Mouse (Mus musculus): ENCODE data around the gene Bend7. TPM values are rescaled to one million over a fixed set of nuclear protein-coding genes. Genes with fewer than 3 reads are reported as not detected.

The Bend7 gene
- polyA plus RNA-seq, 1 experiment from 2014 or later: 3.4 TPM

DNA sequence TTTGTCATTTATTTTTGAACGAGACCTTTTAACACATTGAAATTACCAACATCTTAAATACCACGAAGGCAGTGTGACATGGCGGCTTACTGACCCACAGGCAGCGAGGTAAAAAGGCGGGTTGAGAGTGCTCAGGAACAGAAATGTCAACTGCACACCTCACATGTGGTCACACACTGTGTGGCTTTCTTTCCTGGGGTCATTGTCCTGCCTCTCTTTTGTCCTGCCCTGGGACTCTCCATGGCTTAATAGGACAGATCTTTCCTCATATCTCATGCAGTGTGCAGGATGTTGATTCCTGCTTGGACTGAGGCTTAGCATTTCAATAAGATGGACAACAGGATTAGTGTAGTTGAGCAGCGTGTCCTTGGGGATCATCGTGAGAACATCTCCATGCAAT, 69.6 kb downstream of the Bend7 start:
- H3K4me2 ChIP-seq (ENCODE audit: low read depth, low read length, severe bottlenecking): no peak overlapping the region
- peaks cover 5% of the 10 kb centered on the region; the same call in 1 of the 2 replicates for H3K4me1 ChIP-seq (replicated peaks; ENCODE audit: control insufficient read depth, insufficient read depth, low read length)
- H3K36me3 ChIP-seq (ENCODE audit: control insufficient read depth, insufficient read depth, low read length): no peaks in the 10 kb centered on the region
- H3K9ac ChIP-seq (ENCODE audit: low read length): no peak overlapping the region
- ATAC-seq (replicated peaks; ENCODE audit: low FRiP score) (no peak), DNase-seq (ENCODE audit: low spot score) (no peak)
- WGBS: 82% methylated on average over 7 of the region's 7 CpGs
- H3K4me3 ChIP-seq (ENCODE audit: low read depth, low read length): no peak overlapping the region
- no peak overlapping the region for H3K27ac ChIP-seq (ENCODE audit: low read depth, low read length)
- H3K9me3 ChIP-seq (ENCODE audit: control insufficient read depth, low read length): no peaks in the 10 kb centered on the region
- no peaks in the 10 kb centered on the region; the same call in 1 of the 2 replicates for H3K27me3 ChIP-seq (ENCODE audit: control insufficient read depth, insufficient read depth, low read length)

DNA sequence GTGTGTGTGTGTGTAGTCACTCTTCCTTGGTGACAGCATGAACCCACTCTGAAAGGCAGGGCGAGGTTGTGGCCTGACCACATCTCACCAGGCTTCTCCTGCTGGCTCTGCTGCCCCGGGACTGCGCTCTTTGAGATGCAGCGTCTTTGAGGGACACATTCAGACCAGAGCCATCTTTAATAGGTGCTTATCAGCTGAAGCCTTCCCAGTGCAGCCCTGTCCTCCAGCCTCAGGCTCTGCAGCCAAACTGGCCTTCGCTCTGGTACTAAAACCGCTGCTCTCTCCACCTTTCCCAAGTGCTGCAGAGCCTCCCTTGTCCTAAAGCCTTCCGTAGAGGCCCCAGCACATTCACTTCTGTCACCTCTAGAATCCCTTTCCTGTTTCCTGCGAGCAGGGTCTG, 74.0 kb downstream of the Bend7 start:
- no peaks in the 10 kb centered on the region for H3K27me3 ChIP-seq (ENCODE audit: control insufficient read depth, insufficient read depth, low read length)
- H3K9ac ChIP-seq (ENCODE audit: low read length): no peak overlapping the region
- no peaks in the 10 kb centered on the region for H3K36me3 ChIP-seq (ENCODE audit: control insufficient read depth, insufficient read depth, low read length)
- H3K4me3 ChIP-seq (ENCODE audit: low read depth, low read length): no peak overlapping the region
- DNase-seq (ENCODE audit: low spot score) (no peak), ATAC-seq (replicated peaks; ENCODE audit: low FRiP score) (no peak)
- 88% methylated on average over 8 of the region's 8 CpGs for WGBS
- H3K27ac ChIP-seq (ENCODE audit: low read depth, low read length): no peak overlapping the region
- no peak overlapping the region for H3K4me2 ChIP-seq (ENCODE audit: low read depth, low read length, severe bottlenecking)
- no peaks in the 10 kb centered on the region for H3K9me3 ChIP-seq (ENCODE audit: control insufficient read depth, low read length)
- H3K4me1 ChIP-seq (replicated peaks; ENCODE audit: control insufficient read depth, insufficient read depth, low read length): no peaks in the 10 kb centered on the region

DNA sequence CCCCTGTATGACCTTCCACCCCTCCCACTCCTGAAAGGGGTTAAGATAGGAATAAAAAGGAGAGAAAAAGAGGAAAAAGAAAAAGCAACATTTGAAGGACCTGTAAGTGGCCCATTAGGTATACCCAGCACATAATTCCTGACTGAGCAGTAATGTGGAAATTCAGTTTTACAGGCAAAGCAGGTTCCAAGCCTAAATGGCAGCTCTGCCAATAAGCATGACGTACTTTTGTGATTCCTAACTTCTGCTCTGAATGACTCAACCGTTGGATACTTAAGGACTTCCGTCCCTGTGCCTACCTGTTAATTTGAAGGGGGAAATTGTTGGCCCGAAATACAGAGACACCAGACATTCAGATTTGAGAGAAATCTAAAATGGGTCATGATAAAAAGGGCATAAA, 74.9 kb downstream of the Bend7 start:
- H3K9ac ChIP-seq (ENCODE audit: low read length): no peak overlapping the region
- no peaks in the 10 kb centered on the region for H3K27me3 ChIP-seq (ENCODE audit: control insufficient read depth, insufficient read depth, low read length)
- no peak overlapping the region for H3K4me3 ChIP-seq (ENCODE audit: low read depth, low read length)
- no peaks in the 10 kb centered on the region for H3K9me3 ChIP-seq (ENCODE audit: control insufficient read depth, low read length)
- ATAC-seq (replicated peaks; ENCODE audit: low FRiP score) (no peak), DNase-seq (ENCODE audit: low spot score) (no peak)
- WGBS: 86% methylated on average over 4 of the region's 4 CpGs
- H3K4me1 ChIP-seq (replicated peaks; ENCODE audit: control insufficient read depth, insufficient read depth, low read length): no peaks in the 10 kb centered on the region
- H3K27ac ChIP-seq (ENCODE audit: low read depth, low read length): no peak overlapping the region
- H3K4me2 ChIP-seq (ENCODE audit: low read depth, low read length, severe bottlenecking): no peak overlapping the region
- H3K36me3 ChIP-seq (ENCODE audit: control insufficient read depth, insufficient read depth, low read length): no peaks in the 10 kb centered on the region

DNA sequence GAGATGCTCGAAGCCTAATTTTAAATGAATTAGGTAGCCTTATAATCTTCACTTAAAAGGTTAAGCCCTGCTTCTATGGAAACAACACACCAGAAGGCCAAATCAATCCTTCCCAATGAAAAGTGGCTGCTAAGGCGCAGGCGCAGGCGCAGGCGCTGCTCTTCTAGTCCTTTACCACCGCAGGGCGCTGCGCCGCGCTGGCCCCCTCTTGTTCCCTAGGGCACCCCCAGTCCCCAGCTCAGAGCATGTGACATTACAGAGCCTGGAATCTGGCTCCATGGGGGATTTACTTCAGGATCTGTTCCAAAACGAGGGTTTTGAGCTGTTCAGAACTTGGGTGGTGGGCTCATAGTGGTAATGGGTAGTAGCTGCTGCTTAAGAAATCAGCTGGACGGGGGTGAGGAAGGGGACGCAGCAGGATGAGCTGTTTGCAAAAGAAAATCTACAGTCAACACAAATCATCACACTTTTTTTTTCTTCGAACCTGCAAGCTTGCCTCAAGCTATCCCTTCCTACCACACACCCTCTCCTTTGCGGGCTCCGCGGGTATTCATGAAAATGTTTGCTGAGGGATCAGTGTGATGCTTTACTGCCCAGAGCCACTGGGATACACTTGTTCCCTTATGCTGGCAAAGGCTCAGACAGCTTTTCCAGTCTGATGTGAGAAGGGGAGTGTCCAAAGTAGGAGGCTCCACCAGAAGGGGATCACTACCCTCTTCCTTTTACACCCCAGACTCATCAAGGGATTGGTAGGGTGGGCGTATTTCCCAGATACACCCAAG, 85.0 kb downstream of the Bend7 start:
- H3K9ac ChIP-seq (ENCODE audit: low read length): no peak overlapping the region
- no peaks in the 10 kb centered on the region for H3K27me3 ChIP-seq (ENCODE audit: control insufficient read depth, insufficient read depth, low read length)
- H3K36me3 ChIP-seq (ENCODE audit: control insufficient read depth, insufficient read depth, low read length): no peaks in the 10 kb centered on the region
- H3K4me2 ChIP-seq (ENCODE audit: low read depth, low read length, severe bottlenecking): 0 out of 2 replicates have a peak overlapping the region, but pooled peaks have one; percentile 11
- ATAC-seq (replicated peaks; ENCODE audit: low FRiP score) (no peak), DNase-seq (ENCODE audit: low spot score) (no peak)
- no peak overlapping the region for H3K4me3 ChIP-seq (ENCODE audit: low read depth, low read length)
- H3K4me1 ChIP-seq (replicated peaks; ENCODE audit: control insufficient read depth, insufficient read depth, low read length): peaks cover 5% of the 10 kb centered on the region
- no peaks in the 10 kb centered on the region for H3K9me3 ChIP-seq (ENCODE audit: control insufficient read depth, low read length)
- 60% methylated on average over 18 of the region's 18 CpGs for WGBS
- H3K27ac ChIP-seq (ENCODE audit: low read depth, low read length): no peak overlapping the region

DNA sequence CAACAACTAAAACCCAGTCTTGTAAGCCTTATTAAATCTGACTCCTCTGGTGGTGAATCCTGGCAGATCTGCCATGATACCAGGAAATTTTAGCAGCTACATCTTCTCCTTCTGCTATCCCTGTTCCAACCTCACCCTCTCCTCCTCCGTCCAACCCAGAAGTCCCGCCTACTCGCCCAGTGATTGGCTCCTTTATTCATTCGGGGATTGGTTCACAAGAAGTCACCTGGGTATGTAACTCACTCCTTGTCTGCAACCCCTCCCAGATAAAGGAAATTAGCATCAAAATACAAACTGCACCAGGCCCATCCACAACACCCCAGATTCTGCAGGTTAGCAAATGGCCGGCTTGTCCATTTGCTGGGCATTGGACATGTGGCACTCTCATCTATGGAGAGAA, 98.7 kb downstream of the Bend7 start:
- DNase-seq (ENCODE audit: low spot score) (no peak), ATAC-seq (replicated peaks; ENCODE audit: low FRiP score) (no peak)
- Histone ChIP-seq H3K36me3 (ENCODE audit: control insufficient read depth, insufficient read depth, low read length) (no peaks in the 10 kb centered on the region), H3K9ac (ENCODE audit: low read length) (no peak overlapping the region), H3K4me3 (ENCODE audit: low read depth, low read length) (no peak overlapping the region), H3K4me2 (ENCODE audit: low read depth, low read length, severe bottlenecking) (no peak overlapping the region), H3K27ac (ENCODE audit: low read depth, low read length) (no peak overlapping the region), H3K9me3 (ENCODE audit: control insufficient read depth, low read length) (no peaks in the 10 kb centered on the region), H3K4me1 (replicated peaks; ENCODE audit: control insufficient read depth, insufficient read depth, low read length) (no peaks in the 10 kb centered on the region; the same call in 1 of the 2 replicates), H3K27me3 (ENCODE audit: control insufficient read depth, insufficient read depth, low read length) (no peaks in the 10 kb centered on the region)
- WGBS: 36% methylated on average over 5 of the region's 5 CpGs

DNA sequence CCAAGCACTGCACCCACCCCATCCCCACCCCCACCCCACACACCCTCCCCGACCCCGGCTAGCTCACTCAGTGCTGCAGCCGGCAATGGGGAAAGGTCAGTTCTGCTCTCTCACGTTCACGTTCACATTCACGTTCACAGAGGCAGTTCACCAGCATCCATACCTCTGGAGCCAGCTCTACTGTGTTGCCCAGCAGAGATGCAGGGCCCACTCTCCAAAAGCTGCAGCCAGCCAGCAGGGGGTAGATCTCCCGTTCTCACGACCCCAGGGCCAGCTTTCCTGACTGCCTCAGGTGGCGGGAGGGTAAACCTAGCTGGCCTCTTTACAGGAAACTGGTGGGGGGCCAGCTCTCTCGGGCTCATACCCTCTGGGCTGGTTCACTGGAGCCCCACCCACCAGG, 100.0 kb downstream of the Bend7 start:
- Histone ChIP-seq H3K4me1 (replicated peaks; ENCODE audit: control insufficient read depth, insufficient read depth, low read length) (no peaks in the 10 kb centered on the region; the same call in 1 of the 2 replicates), H3K27ac (ENCODE audit: low read depth, low read length) (no peak overlapping the region), H3K9me3 (ENCODE audit: control insufficient read depth, low read length) (no peaks in the 10 kb centered on the region), H3K36me3 (ENCODE audit: control insufficient read depth, insufficient read depth, low read length) (no peaks in the 10 kb centered on the region), H3K4me3 (ENCODE audit: low read depth, low read length) (no peak overlapping the region), H3K27me3 (ENCODE audit: control insufficient read depth, insufficient read depth, low read length) (no peaks in the 10 kb centered on the region), H3K9ac (ENCODE audit: low read length) (no peak overlapping the region; the same call in 1 of the 2 replicates), H3K4me2 (ENCODE audit: low read depth, low read length, severe bottlenecking) (peak overlapping the region; percentile 26; the same call in 1 of the 2 replicates)
- WGBS: 2% methylated on average over 10 of the region's 10 CpGs
- DNase-seq (ENCODE audit: low spot score): no peak
- 0 out of 2 replicates have a peak, but pooled peaks have one; percentile 7 for ATAC-seq (replicated peaks; ENCODE audit: low FRiP score)

DNA sequence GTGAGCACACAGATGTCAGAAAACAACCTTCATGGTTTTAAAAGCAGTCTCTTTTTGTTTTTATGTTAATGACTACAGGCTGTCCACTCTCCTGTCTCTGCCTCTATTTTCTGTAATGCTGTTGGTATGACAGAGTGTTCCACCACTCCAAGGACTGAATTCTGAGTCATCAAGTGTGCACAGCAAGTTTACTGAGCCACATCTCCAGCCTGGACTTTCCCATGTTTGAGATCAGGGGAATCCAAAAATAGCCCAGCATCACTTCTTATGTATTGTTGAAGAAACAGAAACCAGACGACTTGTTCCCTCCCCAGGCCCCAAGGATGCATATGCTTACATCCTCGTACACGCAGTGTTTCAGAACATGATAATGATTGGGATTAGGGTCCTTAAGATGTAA, 102.6 kb downstream of the Bend7 start:
- Histone ChIP-seq H3K27ac (ENCODE audit: low read depth, low read length) (no peak overlapping the region), H3K36me3 (ENCODE audit: control insufficient read depth, insufficient read depth, low read length) (no peaks in the 10 kb centered on the region), H3K9me3 (ENCODE audit: control insufficient read depth, low read length) (no peaks in the 10 kb centered on the region), H3K27me3 (ENCODE audit: control insufficient read depth, insufficient read depth, low read length) (no peaks in the 10 kb centered on the region), H3K4me3 (ENCODE audit: low read depth, low read length) (no peak overlapping the region), H3K4me1 (replicated peaks; ENCODE audit: control insufficient read depth, insufficient read depth, low read length) (no peaks in the 10 kb centered on the region; the same call in 1 of the 2 replicates), H3K4me2 (ENCODE audit: low read depth, low read length, severe bottlenecking) (no peak overlapping the region), H3K9ac (ENCODE audit: low read length) (no peak overlapping the region)
- ATAC-seq (replicated peaks; ENCODE audit: low FRiP score) (no peak), DNase-seq (ENCODE audit: low spot score) (no peak)
- 89% methylated on average over 3 of the region's 3 CpGs for WGBS

DNA sequence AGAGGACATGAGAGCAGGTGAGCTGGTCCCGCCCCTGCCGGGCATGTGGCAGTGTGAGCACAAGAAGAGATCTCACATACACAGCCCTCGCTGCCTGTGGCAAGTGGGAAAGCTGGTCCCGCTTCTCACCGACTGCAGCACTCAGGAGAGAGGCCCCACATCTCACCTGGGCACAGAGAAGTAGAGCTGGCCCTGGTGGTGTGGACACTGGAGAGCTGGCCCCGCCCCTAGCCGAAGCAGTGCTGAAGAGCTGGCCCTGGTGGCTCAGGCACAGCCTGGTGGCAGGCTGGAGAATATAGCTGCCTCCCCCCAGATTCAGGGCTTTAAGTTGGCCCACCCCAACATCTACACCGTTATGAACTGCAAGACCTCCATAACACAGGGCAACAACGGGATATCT, 106.4 kb downstream of the Bend7 start:
- H3K27ac ChIP-seq (ENCODE audit: low read depth, low read length): no peak overlapping the region
- ATAC-seq (replicated peaks; ENCODE audit: low FRiP score) (no peak), DNase-seq (ENCODE audit: low spot score) (no peak)
- H3K27me3 ChIP-seq (ENCODE audit: control insufficient read depth, insufficient read depth, low read length): no peaks in the 10 kb centered on the region
- no peak overlapping the region for H3K9ac ChIP-seq (ENCODE audit: low read length)
- H3K9me3 ChIP-seq (ENCODE audit: control insufficient read depth, low read length): no peaks in the 10 kb centered on the region
- no peaks in the 10 kb centered on the region for H3K36me3 ChIP-seq (ENCODE audit: control insufficient read depth, insufficient read depth, low read length)
- H3K4me2 ChIP-seq (ENCODE audit: low read depth, low read length, severe bottlenecking): no peak overlapping the region
- 72% methylated on average over 9 of the region's 9 CpGs for WGBS
- H3K4me1 ChIP-seq (replicated peaks; ENCODE audit: control insufficient read depth, insufficient read depth, low read length): no peaks in the 10 kb centered on the region
- H3K4me3 ChIP-seq (ENCODE audit: low read depth, low read length): no peak overlapping the region

DNA sequence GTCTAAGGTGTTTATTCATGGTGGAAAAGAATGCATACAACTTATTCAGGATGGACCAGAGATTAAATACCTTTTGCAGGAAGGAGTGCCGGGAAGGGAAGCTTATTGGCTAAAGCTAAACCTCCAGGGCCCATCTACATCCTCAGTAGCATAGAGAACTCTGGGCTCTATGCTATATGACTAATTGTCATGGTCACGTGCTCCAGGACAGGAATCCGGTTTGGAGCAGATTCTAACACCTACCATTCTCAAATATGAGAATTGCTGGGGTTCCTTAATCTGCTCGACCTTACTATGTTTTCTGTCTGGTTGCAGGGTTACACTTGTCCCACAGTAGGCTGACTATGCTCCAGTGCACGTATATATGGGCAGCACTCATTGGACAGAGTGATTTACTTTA, 110.4 kb downstream of the Bend7 start:
- no peaks in the 10 kb centered on the region for H3K4me1 ChIP-seq (replicated peaks; ENCODE audit: control insufficient read depth, insufficient read depth, low read length)
- no peak overlapping the region for H3K27ac ChIP-seq (ENCODE audit: low read depth, low read length)
- ATAC-seq (replicated peaks; ENCODE audit: low FRiP score): no peak
- WGBS: 85% methylated on average over 5 of the region's 5 CpGs
- H3K4me2 ChIP-seq (ENCODE audit: low read depth, low read length, severe bottlenecking): no peak overlapping the region
- H3K27me3 ChIP-seq (ENCODE audit: control insufficient read depth, insufficient read depth, low read length): no peaks in the 10 kb centered on the region
- H3K36me3 ChIP-seq (ENCODE audit: control insufficient read depth, insufficient read depth, low read length): no peaks in the 10 kb centered on the region
- H3K4me3 ChIP-seq (ENCODE audit: low read depth, low read length): no peak overlapping the region
- DNase-seq (ENCODE audit: low spot score): no peak
- no peak overlapping the region for H3K9ac ChIP-seq (ENCODE audit: low read length)
- H3K9me3 ChIP-seq (ENCODE audit: control insufficient read depth, low read length): no peaks in the 10 kb centered on the region
